Mouse (Mus musculus) MEL (cell line): ENCODE measurements at regions not wholly inside any gene's neighbourhood (a gene's known extent, or its start where the extent isn't known, plus 50 kb on each side); places are given as distances from the start of the nearest gene placed in this dataset.
A peak's percentile ranks its signal among the peaks of the same experiment; 100 is the strongest.
"Not testable (repeated sequence)": the region's sequence is repeated elsewhere in the genome, so short reads cannot be mapped to it uniquely, and the experiment has no call there.

Experiments
- DNase-seq: peaks from one replicate; pipeline ENCODE4 v3.0.0; 2011; ENCODE audit warnings: low read depth, low spot score
- H3K27ac ChIP-seq: 2 replicates; pipeline ENCODE4 v1.5.1; 2012; ENCODE audit warnings: low read depth, mild to moderate bottlenecking, control low read depth, low read length, moderate library complexity; ENCODE audit not compliant: control insufficient read depth
- H3K27me3 ChIP-seq, 2 experiments: fragments of 150-350 bp in 1 of 2; sonication (generic) in 1 of 2; 2 replicates each; pipeline ENCODE4 v1.6.1; 2012; ENCODE audit warnings: low read length in 2 of 2, mild to moderate bottlenecking in 2 of 2, improper control_type of control experiment in 1 of 2, moderate library complexity in 1 of 2; ENCODE audit not compliant: insufficient read depth in 2 of 2, control insufficient read depth in 1 of 2
- H3K36me3 ChIP-seq, 2 experiments: 2 replicates each; pipeline ENCODE4 v1.6.1; 2012 to 2014; ENCODE audit warnings: low read length in 2 of 2, improper control_type of control experiment in 1 of 2, inconsistent platforms in 1 of 2, mild to moderate bottlenecking in 1 of 2; ENCODE audit not compliant: insufficient read depth in 2 of 2, control insufficient read depth in 1 of 2
- H3K4me1 ChIP-seq, 2 experiments: fragments of 150-350 bp in 1 of 2; sonication (generic) in 1 of 2; 2 replicates each; pipeline ENCODE4 v1.6.1; 2012; ENCODE audit warnings: low read length in 2 of 2, improper control_type of control experiment in 1 of 2, mild to moderate bottlenecking in 1 of 2; ENCODE audit not compliant: insufficient read depth in 2 of 2, control insufficient read depth in 1 of 2
- H3K4me3 ChIP-seq, 2 experiments: fragments of 150-350 bp in 1 of 2; sonication (generic) in 1 of 2; 2 replicates each; pipeline ENCODE4 v1.5.1; 2012; ENCODE audit warnings: low read depth in 2 of 2, low read length in 2 of 2, mild to moderate bottlenecking in 2 of 2, moderate library complexity in 2 of 2, control low read depth in 1 of 2, improper control_type of control experiment in 1 of 2; ENCODE audit not compliant: control insufficient read depth in 1 of 2, insufficient read depth in 1 of 2
- H3K79me2 ChIP-seq: 2 replicates; pipeline ENCODE4 v1.6.1; 2012; ENCODE audit warnings: mild to moderate bottlenecking, low read length, moderate library complexity; ENCODE audit not compliant: control insufficient read depth, poor library complexity, insufficient read depth
- H3K9ac ChIP-seq: 2 replicates; pipeline ENCODE4 v1.6.1; 2012; ENCODE audit warnings: low read depth, mild to moderate bottlenecking, control low read depth, low read length, moderate library complexity; ENCODE audit not compliant: control insufficient read depth, poor library complexity, severe bottlenecking
- H3K9me3 ChIP-seq: fragments of 150-350 bp; sonication (generic); replicated peaks from 2 replicates; pipeline ENCODE4 v1.6.1; 2012; ENCODE audit warnings: mild to moderate bottlenecking, low read length, improper control_type of control experiment, moderate library complexity; ENCODE audit not compliant: insufficient read depth
- ETS1 ChIP-seq: IDR thresholded peaks from 2 replicates; pipeline ENCODE4 v1.6.1; 2012; ENCODE audit warnings: low read depth, mild to moderate bottlenecking, inconsistent platforms, low read length, improper control_type of control experiment, moderate library complexity
- GATA1 ChIP-seq: IDR thresholded peaks from 2 replicates; pipeline ENCODE4 v1.6.1; 2011; ENCODE audit warnings: low read depth, low read length, improper control_type of control experiment
- JUND ChIP-seq: IDR thresholded peaks from 2 replicates; pipeline ENCODE4 v1.6.1; 2011; ENCODE audit warnings: low read depth, mild to moderate bottlenecking, improper control_type of control experiment, low read length
- MAX ChIP-seq: IDR thresholded peaks from 2 replicates; pipeline ENCODE4 v1.6.1; 2011; ENCODE audit warnings: low read length, improper control_type of control experiment
- MYB ChIP-seq: IDR thresholded peaks from 2 replicates; pipeline ENCODE4 v1.6.1; 2011; ENCODE audit warnings: mild to moderate bottlenecking, low read depth, low read length, improper control_type of control experiment
- NELFE ChIP-seq: IDR thresholded peaks from 2 replicates; pipeline ENCODE4 v1.6.1; 2011; ENCODE audit warnings: low read depth, low read length, improper control_type of control experiment
- NRF1 ChIP-seq: IDR thresholded peaks from 2 replicates; pipeline ENCODE4 v1.6.1; 2014; ENCODE audit warnings: low read depth, mild to moderate bottlenecking, inconsistent platforms, low read length, improper control_type of control experiment, moderate library complexity; ENCODE audit not compliant: poor library complexity, insufficient read depth, severe bottlenecking
- POLR2AphosphoS2 ChIP-seq: IDR thresholded peaks from 2 replicates; pipeline ENCODE4 v1.6.1; 2011; ENCODE audit warnings: low read length, improper control_type of control experiment
- SMC3 ChIP-seq: IDR thresholded peaks from 2 replicates; pipeline ENCODE4 v1.6.1; 2011; ENCODE audit warnings: low read depth, low read length, improper control_type of control experiment
- ZMIZ1 ChIP-seq: IDR thresholded peaks from 2 replicates; pipeline ENCODE4 v1.6.1; 2012; ENCODE audit warnings: low read depth, mild to moderate bottlenecking, inconsistent platforms, low read length, improper control_type of control experiment, moderate library complexity

- not testable (repeated sequence) for H3K36me3 ChIP-seq, H3K27me3 ChIP-seq, H3K4me1 ChIP-seq, H3K79me2 ChIP-seq, H3K9ac ChIP-seq, H3K27ac ChIP-seq, H3K9me3 ChIP-seq
- H3K4me3 ChIP-seq = peak overlapping the region in 1 of 2 experiments; percentile 13; a peak in 1 of 4 replicates
- TF ChIP-seq GATA1 = peak; percentile 43; the same call in 1 of the 2 replicates
- DNase-seq = peak; percentile 57
Observed at GRCm38 (mm10) chr12:40966723-40967122, 57.2 kb upstream of the Immp2l start.

DNA sequence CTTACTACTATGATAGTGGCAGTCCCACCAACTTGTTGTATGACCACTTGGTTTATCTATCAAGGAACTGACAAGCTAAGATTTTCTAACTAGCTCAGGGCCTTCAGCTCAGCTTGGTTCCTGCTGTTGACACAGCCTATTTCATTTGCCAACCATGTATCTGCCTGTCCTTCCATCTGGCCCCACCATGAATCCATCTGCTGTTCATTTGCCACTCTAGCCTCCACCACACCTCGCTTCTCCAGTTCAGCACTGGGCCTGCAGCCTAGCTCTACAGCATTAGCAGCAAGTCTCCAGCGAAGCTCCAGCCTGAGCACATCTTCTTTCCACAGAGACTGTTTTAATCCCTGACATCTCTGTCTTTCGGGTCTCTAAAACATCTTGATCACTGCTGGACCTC is 51.0 kb upstream of the Immp2l start:
- Histone ChIP-seq H3K9me3 (no peaks in the 10 kb centered on the region), H3K9ac (no peak overlapping the region), H3K27ac (no peak overlapping the region), H3K27me3 (no peaks in the 10 kb centered on the region), H3K79me2 (no peaks in the 10 kb centered on the region), H3K36me3 (no peaks in the 10 kb centered on the region), H3K4me1 (no peaks in the 10 kb centered on the region), H3K4me3 (no peak overlapping the region)
- TF ChIP-seq JUND (no peak), SMC3 (no peak), MYB (no peak), POLR2AphosphoS2 (no peak), ETS1 (no peak), NELFE (no peak), NRF1 (no peak), ZMIZ1 (no peak), MAX (no peak)
- DNase-seq = no peak
